Mouse (Mus musculus) heart, postnatal 25 days (tissue): ENCODE data around the gene Pitx1. TPM values are rescaled to one million over a fixed set of nuclear protein-coding genes. Genes with fewer than 3 reads are reported as not detected.

Experiments
- DNase-seq: peaks from one replicate; pipeline ENCODE4 v3.0.0; 2022; ENCODE audit warnings: low spot score
- intact Hi-C: fragments of 180-260 bp; cut with DNase I; formaldehyde crosslinking; loops from one replicate; pipeline ENCODE4 v1.15.1; 2025
- total RNA-seq, 2 experiments: library from RNA; stranded (reverse); gene quantifications; 2 replicates each; pipeline ENCODE4 v1.2.3; 2021

The Pitx1 gene
- total RNA-seq, 2 experiments from 2014 or later: not detected

DNA sequence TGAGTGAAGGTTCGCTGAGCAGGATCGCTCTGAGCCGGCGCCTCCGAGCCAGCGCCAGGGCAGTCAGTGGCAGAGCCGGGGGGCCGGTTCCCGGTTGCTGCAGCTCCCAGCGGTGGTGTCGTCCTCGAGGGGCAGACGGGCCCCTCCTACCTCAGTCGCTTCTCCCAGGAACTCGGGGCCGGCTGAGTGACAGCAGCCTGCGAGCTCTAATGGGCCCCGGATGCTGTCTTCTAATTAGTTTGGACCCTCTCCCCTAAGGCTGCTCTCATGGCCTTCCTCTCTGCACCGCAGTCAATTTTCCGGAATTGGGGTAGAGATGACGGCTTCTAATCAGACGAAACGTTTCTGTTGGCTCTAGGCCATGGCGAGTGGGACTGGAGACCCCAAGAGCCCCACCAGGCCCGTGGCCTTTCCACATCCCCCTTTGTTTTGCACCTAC, 4.3 kb downstream of the Pitx1 start:
- DNase-seq: no peak
- intact Hi-C loops: loop anchor here (5.0 kb wide), 1 partner anchor 131 kb away; no protein-coding TSS in a partner anchor

DNA sequence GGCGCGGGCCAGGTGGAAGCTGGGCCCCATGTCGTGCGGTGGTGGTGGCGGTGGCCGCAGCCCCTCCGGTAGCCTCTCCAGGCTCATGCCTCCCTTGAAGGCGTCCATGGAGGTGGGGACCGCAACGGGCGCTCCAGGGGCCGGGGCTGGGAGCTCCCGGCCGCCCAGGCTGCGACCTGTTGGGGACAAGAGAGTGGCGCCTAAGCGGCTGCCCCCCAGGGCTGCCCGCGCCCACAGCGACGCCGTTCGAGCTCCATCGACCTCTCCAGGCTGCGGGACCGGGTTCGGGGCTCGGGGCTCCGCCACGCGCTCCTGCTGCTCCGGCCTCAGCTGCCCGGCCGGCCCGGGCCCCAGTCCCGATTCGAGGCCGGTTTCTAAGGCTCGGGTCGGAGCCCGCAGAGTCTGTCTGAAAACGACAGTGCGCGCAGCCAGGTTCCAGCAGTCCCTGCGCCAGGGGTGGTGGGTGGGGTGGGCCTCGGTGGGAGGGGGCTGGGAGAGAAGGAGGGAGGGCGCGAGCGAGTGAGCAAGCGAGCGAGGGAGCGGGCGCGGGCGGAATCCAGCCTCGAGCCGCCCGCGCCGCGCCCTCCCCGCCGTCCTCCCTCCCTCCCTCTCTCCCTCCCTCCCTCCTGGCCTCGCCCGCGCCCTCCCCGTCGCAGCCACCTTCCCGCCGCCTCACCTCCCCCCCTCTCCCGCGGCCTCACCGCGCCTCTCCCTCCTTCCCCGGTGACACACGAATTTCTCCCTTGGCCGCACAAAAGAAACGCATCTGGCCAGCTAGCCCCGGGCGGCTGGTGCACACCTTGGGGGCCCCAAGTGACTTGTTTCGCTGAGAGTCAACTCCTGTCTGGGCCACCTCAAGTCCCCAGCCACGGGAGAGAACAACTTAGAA, 4.9 kb downstream of the Pitx1 start:
- intact Hi-C loops: loop anchor here (5.0 kb wide), 1 partner anchor 131 kb away; no protein-coding TSS in a partner anchor
- no peak for DNase-seq

DNA sequence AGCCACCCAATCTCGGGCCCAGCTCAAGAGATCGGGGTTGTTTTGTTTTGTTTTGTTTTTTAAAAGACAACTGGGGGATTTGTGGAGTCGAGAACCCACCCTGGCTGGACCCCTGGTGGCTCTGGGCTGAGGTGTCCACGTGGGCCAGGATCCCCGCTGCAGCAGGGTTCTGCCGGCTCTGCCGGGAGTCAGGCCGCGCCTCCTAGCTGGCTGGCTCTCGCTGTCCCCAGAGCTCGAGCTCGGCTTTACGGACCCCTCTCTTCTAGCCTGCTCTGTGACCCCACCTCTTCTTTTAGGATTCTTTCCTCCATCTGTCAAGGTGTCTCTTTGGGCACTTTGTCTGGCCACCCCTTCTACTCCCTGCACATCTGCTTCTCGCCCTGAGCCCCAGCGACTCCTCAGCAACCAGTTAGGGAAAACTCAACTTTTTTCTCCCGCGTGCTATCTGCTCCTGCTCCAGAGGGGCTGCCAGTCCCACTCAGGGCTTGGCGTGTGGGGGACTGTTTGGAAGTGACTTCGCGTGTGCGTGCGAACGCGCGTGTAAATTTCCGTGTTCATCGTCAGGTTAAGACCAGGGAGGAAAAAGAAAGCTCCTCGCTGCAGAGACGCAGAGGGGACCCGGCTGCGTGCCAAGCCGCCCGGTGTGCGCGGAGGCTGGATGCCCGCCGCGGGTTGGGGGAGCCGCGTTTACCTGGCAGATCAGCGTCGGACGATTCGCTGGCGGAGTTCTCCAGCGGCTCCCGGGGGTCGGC, 5.7 kb downstream of the Pitx1 start:
- intact Hi-C loops: loop anchor here (5.0 kb wide), 1 partner anchor 132 kb away; no protein-coding TSS in a partner anchor

DNA sequence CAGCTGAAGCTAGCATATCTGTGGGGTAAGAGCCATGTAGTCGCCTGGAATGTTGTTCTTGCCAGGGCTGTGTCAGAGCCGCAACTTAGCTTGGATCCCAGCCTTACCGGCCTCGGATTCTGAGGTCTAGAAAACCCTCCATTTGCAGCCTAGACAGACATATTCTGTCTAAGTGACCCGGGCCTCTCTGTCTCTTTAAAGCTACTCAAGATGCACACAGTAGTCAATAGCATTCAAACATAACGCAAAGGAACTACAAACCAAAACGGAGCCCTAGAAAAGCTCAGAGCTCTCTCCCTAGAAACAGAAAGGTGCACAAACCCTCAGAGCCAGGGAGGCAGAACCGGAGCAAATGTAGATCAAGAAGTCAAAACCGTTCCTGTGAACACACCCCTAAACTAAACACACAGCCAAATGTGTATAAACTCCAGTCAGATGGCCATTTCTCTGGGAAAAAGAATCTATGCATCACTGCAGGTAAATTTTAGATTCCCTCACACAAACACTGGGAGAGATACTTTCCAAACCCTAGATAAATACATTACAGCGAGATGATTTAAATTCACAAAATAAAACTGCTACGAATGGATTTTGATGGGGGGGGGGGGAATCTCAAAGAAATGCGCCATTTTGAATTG, 6.9 kb downstream of the Pitx1 start:
- intact Hi-C loops: no loop called here
- DNase-seq: no peak

More for the DNA sequence above, 5.7 kb downstream of the Pitx1 start:
- DNase-seq: no peak

DNA sequence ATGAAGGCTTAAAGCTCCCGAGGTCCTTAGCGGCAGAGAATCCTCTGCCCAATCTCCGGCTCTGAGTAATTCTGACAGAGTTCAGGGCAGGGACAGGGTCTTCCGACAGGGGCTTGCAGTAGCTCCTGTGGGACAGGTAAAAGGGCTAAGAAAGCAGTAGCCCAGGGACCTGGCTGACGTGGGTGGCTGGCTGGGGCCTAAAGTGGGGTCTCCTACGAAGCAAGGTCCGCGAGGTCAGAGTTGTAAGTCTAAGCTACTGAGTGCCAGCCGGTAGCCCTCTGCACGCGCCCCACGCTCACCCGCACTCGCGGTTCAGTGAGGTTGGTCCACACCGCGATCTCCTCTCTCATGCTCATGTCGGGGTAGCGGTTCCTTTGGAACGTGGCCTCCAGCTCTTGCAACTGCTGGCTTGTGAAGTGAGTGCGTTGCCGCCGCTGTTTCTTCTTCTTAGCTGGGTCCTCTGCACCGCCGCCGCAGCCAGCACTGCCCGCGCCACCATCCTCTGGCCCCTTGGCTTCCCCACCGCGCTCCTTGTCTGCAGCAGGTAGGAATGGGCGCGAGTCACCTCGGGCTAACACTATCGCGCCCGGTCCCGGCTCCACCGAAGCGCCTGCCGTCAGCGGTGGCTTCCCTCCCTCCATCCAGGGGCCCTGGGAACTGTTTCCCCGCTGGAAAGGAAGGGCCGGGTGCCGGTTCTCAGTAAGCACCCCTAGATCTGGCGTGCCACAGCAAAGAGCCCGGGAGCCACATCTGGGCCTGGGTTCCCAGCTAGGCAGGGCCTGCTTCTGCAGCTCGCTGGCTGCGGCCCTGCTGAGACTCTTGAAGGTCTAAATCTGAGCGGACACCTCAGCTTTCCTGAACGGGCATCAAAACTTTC, 7.6 kb downstream of the Pitx1 start:
- no peak for DNase-seq
- intact Hi-C loops: no loop called here

DNA sequence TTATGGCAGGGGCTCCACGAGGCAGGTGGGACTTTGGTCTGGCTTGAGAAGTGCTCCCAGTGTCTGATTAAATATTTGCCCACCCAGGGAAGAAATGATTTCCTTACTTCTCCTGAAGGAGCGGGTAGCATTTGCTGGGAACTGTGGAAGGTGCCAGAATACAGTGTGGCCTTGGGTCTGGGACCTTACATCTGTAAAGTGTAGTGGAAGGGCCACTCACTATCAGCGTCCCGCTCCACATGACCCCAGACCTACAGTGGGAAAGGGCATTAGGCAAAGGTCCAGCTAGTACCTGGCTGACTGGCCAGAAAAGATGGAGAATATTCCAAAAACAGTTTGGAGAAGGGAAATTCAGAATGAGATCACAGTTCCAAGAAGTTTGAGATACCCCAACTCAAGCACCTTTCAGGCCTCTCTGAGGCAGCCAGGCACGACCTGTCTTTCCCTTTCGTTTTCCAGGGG, 8.3 kb downstream of the Pitx1 start:
- intact Hi-C loops: no loop called here

DNA sequence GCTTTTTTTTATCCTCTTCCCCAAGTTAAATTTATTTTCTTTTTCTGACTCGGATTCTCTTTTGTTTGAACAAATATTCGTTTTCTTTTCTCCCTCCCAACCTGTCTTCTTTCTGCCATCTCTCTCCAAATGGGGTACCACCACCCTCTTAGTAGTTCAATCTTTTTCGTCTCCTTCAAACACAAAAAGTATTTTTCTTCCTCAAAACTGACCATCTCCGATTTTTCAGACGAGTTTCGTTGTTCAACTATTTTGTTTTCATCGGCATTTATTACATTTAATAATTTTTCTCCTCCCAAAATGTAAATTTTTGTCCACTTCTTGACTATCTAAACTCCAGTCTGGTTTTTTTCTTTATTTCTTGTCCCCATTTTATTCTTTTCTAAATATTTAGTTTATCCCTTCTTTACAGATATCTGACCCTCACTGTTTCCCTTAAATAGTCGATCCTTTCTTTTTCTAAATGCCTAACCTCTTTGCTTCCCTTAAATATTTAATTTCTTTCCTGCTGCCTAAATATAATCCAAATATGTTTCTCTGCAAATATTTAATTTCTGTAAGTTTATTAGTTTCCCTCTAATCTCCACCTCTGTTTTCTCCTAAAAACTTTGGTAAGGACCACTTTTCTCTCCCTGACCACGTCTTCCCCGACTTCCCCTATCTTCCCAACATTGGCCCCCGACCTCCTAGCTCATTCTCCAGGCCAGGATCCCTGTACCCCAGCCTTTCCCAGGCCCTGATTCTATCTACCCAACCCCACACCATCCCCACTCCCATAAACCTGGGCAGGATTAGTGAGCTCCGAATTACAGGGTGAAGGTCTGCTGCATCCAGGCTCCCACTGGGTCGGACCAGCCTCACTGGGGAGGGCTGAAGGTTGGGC, 9.0 kb downstream of the Pitx1 start:
- DNase-seq: no peak
- intact Hi-C loops: no loop called here

More for the DNA sequence above, 8.3 kb downstream of the Pitx1 start:
- DNase-seq: no peak

DNA sequence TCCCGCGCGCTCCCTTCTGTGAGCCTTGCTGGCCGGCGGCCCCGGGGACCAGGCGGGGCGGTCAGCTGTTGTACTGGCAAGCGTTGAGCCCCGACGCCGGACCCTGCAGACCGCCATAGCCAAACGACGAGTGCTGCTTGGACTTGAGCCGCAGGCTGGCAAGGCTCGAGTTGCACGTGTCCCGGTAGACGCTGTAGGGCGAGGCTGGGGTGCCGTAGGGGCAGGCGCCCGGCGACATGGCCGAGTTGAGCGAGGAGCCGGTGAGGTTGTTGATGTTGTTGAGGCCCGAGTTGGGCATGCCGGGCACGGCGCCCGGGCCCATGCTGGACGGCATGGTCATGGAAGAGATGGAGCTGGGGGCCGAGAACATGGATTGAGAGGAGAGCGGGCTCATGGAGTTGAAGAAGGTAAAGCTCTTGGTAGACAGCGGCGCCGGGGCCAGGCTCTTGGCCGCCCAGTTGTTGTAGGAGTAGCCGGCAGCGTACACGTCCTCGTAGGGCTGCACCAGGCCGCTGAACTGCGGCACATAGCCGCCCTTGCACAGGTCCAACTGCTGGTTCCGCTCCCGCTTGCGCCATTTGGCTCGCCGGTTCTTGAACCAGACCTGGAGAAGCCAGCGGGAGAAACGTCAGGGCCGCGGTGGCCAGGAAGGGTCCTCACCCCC, 9.9 kb downstream of the Pitx1 start:
- DNase-seq: no peak
- intact Hi-C loops: no loop called here

DNA sequence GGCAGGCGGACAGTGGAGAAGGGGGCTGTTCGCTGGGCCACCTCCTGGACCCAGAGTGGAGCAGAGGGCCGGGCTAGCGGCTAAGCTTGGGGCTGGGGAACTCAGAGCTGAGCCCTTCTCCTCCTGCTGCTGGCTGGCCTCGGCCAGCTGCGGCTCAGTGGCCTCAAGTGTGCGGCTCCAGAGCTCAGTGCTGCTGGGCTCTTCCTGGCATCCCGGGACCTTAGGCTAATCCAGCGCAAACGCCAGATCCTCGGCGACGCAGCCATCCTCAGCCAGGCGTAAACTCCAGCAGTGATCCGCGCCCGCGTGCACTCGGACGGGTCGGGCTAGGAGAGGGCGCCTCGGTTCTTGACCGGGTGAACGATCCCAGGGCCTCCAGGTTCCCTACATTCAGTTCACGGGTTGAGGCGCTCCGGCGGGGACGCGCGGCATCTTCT, 10.7 kb downstream of the Pitx1 start:
- intact Hi-C loops: no loop called here
- no peak for DNase-seq

DNA sequence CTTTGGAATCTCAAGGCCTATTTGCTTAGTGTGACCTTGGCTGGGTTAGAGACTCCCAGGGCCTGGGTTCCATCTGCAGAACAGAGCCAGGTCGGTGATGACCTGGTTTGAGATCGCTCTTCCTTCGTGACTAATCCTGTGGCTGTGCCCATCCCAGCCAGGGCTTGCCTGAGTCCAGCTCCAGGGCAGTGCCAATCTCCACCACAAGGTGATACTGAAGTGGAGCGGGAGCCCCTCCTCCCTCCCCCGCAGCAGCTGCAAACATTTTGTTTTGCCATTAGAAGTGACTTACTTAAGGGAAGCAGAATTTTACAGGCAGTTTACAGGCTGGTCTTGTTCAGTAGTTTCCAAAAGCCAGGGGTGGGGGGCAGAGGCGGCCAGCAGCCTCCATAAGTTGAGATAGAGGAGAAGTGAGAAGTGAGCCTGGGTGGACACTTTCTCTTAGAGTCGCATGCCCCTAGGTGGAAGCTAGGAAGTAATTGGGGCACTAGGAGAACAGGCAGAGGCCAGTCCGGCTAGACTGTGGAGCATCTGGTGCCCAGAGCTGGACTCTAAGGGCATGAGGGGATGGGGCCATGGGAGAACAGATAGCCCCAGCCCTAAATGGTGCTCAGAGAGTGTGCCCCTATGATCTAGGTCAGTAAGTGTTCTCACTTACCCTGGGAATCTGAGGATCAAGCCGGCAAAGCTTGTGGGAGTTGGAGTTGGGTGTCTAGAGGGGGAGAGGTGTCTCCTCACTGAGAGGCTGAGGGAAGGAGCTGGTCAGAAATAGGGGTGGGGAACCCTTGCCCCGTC, 11.6 kb downstream of the Pitx1 start:
- no peak for DNase-seq
- intact Hi-C loops: no loop called here

DNA sequence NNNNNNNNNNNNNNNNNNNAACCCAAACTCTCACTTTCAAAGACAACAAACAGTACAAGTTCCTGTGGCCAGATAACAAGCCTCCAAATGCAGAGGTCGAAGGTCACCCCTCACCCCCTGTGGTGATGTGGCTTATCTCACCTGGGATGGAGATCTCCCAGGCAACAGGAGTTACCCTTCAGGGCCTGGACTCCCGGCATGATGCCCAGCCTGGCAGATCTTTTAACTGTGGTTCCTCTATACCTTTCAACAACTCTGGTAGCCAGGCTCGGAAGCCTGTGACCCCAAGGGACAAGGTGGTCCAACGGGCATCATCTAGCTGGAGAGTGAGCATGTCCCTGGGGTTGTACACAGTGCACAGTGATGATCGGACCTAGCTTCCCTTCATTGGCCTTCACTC, 13.5 kb downstream of the Pitx1 start:
- intact Hi-C loops: no loop called here
- no peak for DNase-seq

DNA sequence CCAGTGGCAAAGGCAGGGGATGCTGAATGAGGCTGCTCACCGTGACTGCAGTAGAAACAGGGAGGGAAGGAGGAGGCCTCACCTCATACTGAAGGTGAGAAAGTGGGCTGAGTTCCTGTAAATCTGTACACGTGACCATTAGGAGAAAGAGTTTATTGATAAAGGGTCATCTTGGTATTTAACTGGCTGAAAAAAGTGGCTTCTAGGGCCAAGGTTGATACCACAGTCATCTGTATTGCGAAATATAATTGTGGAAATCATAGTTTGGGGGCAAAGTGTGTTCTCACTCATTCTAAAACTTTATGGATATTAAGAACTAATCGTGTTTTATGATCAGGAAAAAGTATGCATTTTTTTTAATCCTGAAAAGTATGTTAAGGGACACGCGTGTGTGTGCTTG, 21.2 kb downstream of the Pitx1 start:
- DNase-seq: no peak
- intact Hi-C loops: no loop called here

DNA sequence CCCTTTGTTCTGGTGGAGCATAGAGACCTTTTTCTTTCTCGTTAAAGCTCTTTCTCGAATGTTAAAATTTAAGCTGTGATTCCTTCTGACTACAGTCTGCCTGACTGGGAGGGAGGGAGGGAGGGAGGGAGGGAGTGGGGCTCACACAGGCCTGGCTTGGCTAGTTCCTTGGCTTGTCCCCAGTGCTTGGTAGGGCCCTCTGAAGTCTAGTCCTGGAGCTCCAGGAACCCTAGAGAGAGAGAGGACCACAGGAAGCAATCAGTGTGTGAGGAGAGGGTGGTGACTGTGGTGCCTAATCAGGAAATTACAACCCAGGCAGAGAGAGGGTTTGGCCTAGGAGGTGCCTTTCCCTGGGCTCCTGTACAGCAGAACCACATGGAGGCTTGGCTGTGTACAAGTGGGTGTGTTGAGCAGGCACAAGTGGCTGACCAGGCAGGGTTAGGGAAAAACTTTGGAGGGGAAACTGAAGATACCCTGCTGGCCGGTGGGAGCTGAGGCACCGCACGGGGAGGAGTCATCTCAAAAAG, 22.4 kb downstream of the Pitx1 start:
- DNase-seq: no peak
- intact Hi-C loops: no loop called here

DNA sequence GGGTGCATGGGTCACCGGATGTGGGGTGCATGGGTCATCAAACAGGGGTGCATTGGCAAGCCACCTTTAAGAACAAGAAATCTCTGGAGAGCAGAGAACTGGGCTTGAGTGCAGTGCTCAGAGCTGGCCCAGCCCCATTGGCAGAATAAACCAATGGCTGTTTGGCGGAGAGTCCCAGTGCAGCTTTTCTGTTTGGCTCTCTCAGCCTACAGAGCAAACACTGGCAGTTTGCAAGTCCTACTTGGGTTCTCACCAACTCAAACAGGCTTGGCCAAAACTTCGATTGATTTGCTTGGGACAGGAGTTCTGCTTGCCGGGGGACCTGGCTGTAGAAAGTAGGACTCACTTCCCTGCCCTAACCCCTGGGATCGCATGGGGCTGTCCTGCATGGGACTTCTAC, 25.0 kb downstream of the Pitx1 start:
- intact Hi-C loops: no loop called here

DNA sequence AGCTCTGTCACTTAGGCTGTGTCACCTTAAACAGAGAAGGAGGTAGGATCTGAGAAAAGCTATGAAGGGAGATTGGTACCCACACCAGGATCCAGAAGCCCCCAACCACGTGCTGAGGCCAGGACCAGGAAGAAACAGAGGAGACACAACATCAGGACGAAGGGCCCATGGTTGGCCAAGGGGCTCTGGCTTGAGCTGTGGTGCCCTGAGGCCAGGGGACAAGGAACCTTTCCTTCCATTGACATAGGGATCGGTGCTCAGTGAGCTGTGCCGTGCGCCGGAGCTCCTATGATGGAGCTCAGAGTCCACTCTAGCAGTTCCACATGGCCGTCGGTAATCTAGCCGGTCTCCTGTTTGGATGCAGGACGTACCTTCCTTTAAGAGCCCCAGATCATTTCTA, 26.3 kb downstream of the Pitx1 start:
- intact Hi-C loops: no loop called here
- DNase-seq: no peak

More for the DNA sequence above, 25.0 kb downstream of the Pitx1 start:
- DNase-seq: no peak

DNA sequence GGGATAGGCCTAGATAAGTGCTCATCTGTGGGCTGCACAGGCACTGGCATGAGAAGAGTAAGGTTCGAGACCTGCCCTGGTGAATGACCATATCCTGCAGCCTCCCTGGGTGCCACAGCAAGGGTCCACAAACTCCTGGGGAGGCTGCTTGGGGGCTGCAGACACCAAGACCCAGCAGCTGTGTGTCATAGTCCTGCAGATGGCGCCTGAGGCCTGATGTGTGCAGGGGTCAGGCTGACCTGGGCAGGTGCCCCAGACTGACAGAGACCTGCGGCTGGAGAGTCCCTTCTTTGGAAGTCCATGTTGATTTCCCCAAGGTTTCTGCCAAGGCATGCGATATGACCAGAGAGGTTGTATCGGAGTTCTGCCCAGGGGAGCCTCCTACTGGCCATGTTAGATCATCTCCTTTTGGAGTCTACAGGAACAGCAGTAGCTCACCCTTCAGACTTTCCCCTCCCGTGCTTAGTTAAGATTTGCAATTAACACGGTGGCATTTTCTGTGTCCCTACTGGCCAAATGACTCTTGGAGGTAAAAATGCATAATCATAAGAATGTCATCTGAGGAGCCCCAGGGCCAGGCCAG, 26.9 kb downstream of the Pitx1 start:
- DNase-seq: no peak
- intact Hi-C loops: no loop called here

DNA sequence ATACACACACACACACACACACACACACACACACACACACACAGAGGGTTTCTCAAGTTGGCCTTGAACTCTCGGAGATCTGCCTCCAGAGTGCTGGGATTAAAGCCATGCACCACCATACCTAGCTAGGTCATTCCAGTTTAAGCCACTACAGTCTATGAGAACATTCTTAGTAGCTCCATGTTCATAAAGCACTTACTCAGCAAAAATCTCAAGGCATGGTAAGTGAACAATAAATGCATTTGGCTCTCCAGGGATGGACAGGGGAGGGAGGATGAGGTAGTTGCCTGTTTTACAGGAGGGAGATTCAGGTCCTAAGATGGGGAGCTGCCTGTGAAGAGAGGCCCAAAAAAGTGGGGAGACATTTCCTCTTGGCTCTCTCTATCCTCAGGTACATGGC, 32.0 kb downstream of the Pitx1 start:
- no peak for DNase-seq
- intact Hi-C loops: no loop called here
